Mouse (Mus musculus) liver, postnatal 0 days (tissue): Measurements from ENCODE around the gene Gm2075.
"Not testable (repeated sequence)": the region's sequence is repeated elsewhere in the genome, so short reads cannot be mapped to it uniquely, and the experiment has no call there.

ENCODE experiments used
- CTCF ChIP-seq: sonication (generic); IDR thresholded peaks from 2 replicates; pipeline ENCODE4 v1.5.1; 2016; ENCODE audit warnings: antibody characterized with exemption, low read depth
- EP300 ChIP-seq: IDR thresholded peaks from 2 replicates; pipeline ENCODE4 v1.6.1; 2016; ENCODE audit warnings: antibody characterized with exemption, low read depth, mild to moderate bottlenecking

DNA sequence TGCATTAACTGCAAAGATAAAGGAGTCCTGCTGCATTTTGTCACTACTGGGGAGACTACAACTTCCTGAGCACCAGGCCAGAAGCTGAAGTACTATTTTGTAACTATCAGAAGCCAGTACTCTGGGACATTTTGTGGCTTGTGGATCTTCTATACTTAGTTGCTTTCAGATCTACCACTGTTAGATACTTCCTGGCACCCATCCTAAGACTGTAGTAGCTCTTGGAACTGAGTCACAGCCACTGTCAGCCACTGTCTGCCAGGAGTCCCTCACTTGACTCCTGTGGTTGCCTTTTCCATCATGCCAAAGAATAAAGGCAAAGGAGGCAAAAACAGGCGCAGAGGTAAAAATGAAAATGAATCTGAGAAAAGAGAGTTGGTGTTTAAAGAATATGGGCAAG, at the start of gene Gm2075:
- not testable (repeated sequence) for TF ChIP-seq EP300, CTCF
